Mouse (Mus musculus) testis, adult 2 months (tissue): Measurements from ENCODE around the gene Kif3b.

Experiments
- CTCF ChIP-seq: fragments of 200-500 bp; IDR thresholded peaks from 2 replicates; pipeline ENCODE4 v1.5.1; 2012; ENCODE audit warnings: low read depth, mild to moderate bottlenecking, inconsistent platforms, low read length, moderate library complexity; ENCODE audit not compliant: control insufficient read depth, insufficient read depth, insufficient replicate concordance
- POLR2A ChIP-seq: fragments of 200-500 bp; IDR thresholded peaks from 2 replicates; pipeline ENCODE4 v1.6.1; 2012; ENCODE audit warnings: low read depth, mild to moderate bottlenecking, inconsistent platforms, low read length, moderate library complexity; ENCODE audit not compliant: control insufficient read depth

DNA sequence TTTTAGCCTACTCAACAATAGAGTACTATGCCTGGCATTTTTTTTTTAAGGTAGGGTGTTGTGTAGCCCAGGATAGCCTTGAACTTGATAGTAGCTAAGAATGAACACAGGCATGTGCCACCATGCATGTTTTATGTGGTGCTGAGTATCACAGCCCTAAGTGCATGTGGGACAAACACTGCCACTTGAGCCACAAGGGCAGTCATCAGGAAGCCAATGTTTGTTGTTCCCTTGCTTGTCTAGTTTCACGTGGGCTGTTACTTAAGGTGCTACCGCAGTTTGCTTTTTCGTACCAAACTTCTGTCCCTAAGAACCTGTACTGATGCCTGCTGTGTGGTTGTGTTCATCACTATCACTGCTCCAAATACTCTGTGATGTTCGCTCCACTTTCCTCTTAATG, 27.2 kb downstream of the Kif3b start:
- TF ChIP-seq POLR2A: no peak
- TF ChIP-seq CTCF: no peak
